Mouse (Mus musculus) heart, postnatal 0 days (tissue): ENCODE data around the gene 2810004N23Rik.

Experiments used
- CTCF ChIP-seq: IDR thresholded peaks from 2 replicates; pipeline ENCODE4 v1.5.1; 2016; ENCODE audit warnings: antibody characterized with exemption, control low read depth, low read depth
- EP300 ChIP-seq: IDR thresholded peaks from 2 replicates; pipeline ENCODE4 v1.6.1; 2016; ENCODE audit warnings: antibody characterized with exemption, low read depth

DNA sequence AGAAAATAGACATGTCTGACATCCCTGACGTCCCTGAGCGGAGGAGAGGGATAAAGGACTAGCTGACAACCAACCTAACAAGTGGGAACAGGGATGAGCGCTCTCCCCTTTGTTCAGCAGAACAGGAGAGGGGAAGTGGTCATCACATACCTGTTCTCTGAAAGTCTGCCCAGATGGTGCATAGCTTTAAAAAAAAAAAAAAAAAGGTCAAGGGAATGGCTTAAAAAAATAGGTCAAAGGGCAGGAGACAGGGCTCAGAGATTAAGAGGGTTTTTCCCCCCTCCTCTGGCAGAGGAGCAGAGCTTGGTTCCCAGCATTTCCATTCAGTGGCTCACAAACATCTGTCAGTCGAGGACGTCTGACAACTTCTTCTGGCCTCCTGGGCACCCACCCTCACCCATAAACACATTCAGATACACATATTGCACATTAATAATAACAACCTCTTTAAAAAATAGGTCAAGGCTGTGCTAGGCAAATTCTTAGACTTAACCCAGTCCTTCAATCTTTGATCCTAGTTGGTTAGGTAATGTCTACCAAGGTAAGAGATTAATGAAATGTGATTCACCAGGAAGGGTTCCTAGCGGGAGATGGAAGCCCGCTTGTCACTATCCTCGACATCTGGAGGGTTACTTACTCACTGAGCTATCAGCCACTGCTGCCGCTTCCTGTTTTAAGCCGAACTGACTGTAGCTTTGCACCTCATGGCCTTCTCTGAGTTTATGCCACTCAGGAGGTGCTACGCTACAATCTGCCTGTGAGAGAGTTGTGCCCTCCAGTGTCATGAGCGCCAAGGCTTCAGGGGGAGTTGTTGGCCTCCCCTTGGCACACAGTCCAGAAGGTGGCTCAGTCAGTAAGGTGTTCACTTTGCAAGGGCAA, 58.9 kb downstream of the 2810004N23Rik start:
- TF ChIP-seq CTCF (no peak), EP300 (no peak)
